Comparison of ENCODE assay signal across 8 mouse cellular contexts in genomic region chr19:45048644-45049365, GRCm38 (mm10). TPM values are rescaled to one million over a fixed set of nuclear protein-coding genes. Genes with fewer than 3 reads are reported as not detected.
DNase-seq lines count a peak whose midpoint lies in the region; ATAC-seq and TF ChIP-seq lines count a peak whose summit lies in the region.

No protein-coding gene starts in this region.

- no peak for TF ChIP-seq EP300 in liver, postnatal 0 days (IDR thresholded peaks at IDR 0.05; ENCODE audit: low read depth)

- peaks cover 28% of the 10 kb centered on the region for H3K4me1 ChIP-seq in heart, embryonic 13.5 days
- peaks cover 0 to 17% of the 10 kb centered on the region in 2 experiments; a peak in 1 of 4 replicates for H3K4me1 ChIP-seq in ES-E14 (ENCODE audit: control insufficient read depth in 2 of 2, insufficient read depth in 2 of 2, low read length in 2 of 2, poor library complexity in 1 of 2)
- peaks cover 42% of the 10 kb centered on the region for H3K4me1 ChIP-seq in forebrain, embryonic 15.5 days
- peaks cover 25% of the 10 kb centered on the region for H3K4me1 ChIP-seq in liver, postnatal 0 days (ENCODE audit: insufficient read depth)

- no peaks in the 10 kb centered on the region for H3K9me3 ChIP-seq in heart, embryonic 13.5 days
- H3K9me3 ChIP-seq in ES-E14 (ENCODE audit: control insufficient read depth, insufficient read depth, low read depth, low read length) = no peaks in the 10 kb centered on the region
- H3K9me3 ChIP-seq in forebrain, embryonic 15.5 days = no peaks in the 10 kb centered on the region
- H3K9me3 ChIP-seq in liver, postnatal 0 days (ENCODE audit: low read length) = no peaks in the 10 kb centered on the region

- peak overlapping the region; percentile 85 for H3K9ac ChIP-seq in heart, embryonic 13.5 days
- H3K9ac ChIP-seq in ES-E14 (ENCODE audit: insufficient read depth, low read depth, low read length, poor library complexity, severe bottlenecking) = peak overlapping the region; percentile 4; the same call in 1 of the 2 replicates
- H3K9ac ChIP-seq in forebrain, embryonic 15.5 days (replicated peaks) = peak overlapping the region; percentile 67
- peak overlapping the region; percentile 68; the same call in 1 of the 2 replicates for H3K9ac ChIP-seq in liver, postnatal 0 days (replicated peaks)

- ATAC-seq in heart, embryonic 13.5 days (ENCODE audit: extremely low read depth, insufficient number of reproducible peaks, low FRiP score, low TSS enrichment) = no peak
- ATAC-seq in forebrain, embryonic 15.5 days (replicated peaks) = no peak
- no peak for ATAC-seq in liver, postnatal 0 days

- peak overlapping the region; percentile 93 for H3K4me2 ChIP-seq in heart, embryonic 13.5 days
- peak overlapping the region; percentile 64 for H3K4me2 ChIP-seq in forebrain, embryonic 15.5 days (replicated peaks)
- H3K4me2 ChIP-seq in liver, postnatal 0 days (ENCODE audit: low read depth, low read length) = peak overlapping the region; percentile 86

- H3K27ac ChIP-seq in heart, embryonic 13.5 days (replicated peaks) = peak overlapping the region; percentile 96
- no peak overlapping the region for H3K27ac ChIP-seq in ES-E14 (ENCODE audit: insufficient read depth, low read depth, low read length, poor library complexity, severe bottlenecking)
- peak overlapping the region; percentile 97 for H3K27ac ChIP-seq in forebrain, embryonic 15.5 days (replicated peaks)
- peak overlapping the region; percentile 87; the same call in 1 of the 2 replicates for H3K27ac ChIP-seq in liver, postnatal 0 days (ENCODE audit: low read depth)

- no peak for DNase-seq in heart, adult 8-10 months (ENCODE audit: low spot score)
- no peak for DNase-seq in ES-E14 (ENCODE audit: low read depth, low spot score)
- DNase-seq in liver, postnatal 0 days = no peak
- DNase-seq in right cerebral cortex, adult 18-20 months = no peak
- no peak for DNase-seq in yolk sac, embryonic 10.5 days (ENCODE audit: low spot score)
- no peak for DNase-seq in embryo, embryonic 9.5 days (ENCODE audit: extremely low spot score)

- 75% methylated on average over 12 of the region's 12 CpGs for WGBS in heart, embryonic 13.5 days
- WGBS in forebrain, embryonic 15.5 days = 78% methylated on average over 12 of the region's 12 CpGs
- WGBS in liver, postnatal 0 days (ENCODE audit: insufficient replicate concordance) = 84% methylated on average over 12 of the region's 12 CpGs

- H3K36me3 ChIP-seq in heart, embryonic 13.5 days = peaks cover 46% of the 10 kb centered on the region
- no peaks in the 10 kb centered on the region for H3K36me3 ChIP-seq in ES-E14 (ENCODE audit: control insufficient read depth, insufficient read depth, low read length, poor library complexity, severe bottlenecking)
- H3K36me3 ChIP-seq in forebrain, embryonic 15.5 days = peaks cover 28% of the 10 kb centered on the region
- 0 out of 2 replicates have a peak, but pooled peaks cover 2% of the 10 kb centered on the region for H3K36me3 ChIP-seq in liver, postnatal 0 days (replicated peaks; ENCODE audit: insufficient read depth, low read length)

- H3K4me3 ChIP-seq in heart, embryonic 13.5 days = peak overlapping the region; percentile 68
- no peak overlapping the region for H3K4me3 ChIP-seq in ES-E14 (ENCODE audit: insufficient read depth in 1 of 2, low read depth in 1 of 2, low read length in 2 of 2, poor library complexity in 1 of 2, severe bottlenecking in 1 of 2)
- H3K4me3 ChIP-seq in forebrain, embryonic 15.5 days = peak overlapping the region; percentile 59
- H3K4me3 ChIP-seq in liver, postnatal 0 days (ENCODE audit: low read depth, low read length) = 0 out of 2 replicates have a peak overlapping the region, but pooled peaks have one; percentile 59

- TF ChIP-seq CTCF in liver, postnatal 0 days (IDR thresholded peaks at IDR 0.05; ENCODE audit: low read depth) = no peak

- in situ Hi-C loops in ES-E14 (cut with MboI; ENCODE audit: low sequenced_read_pairs in 2 of 2, unreplicated experiment in 2 of 2) = no loop called here

- peaks cover 32% of the 10 kb centered on the region for H3K27me3 ChIP-seq in heart, embryonic 13.5 days (replicated peaks)
- H3K27me3 ChIP-seq in forebrain, embryonic 15.5 days = peaks cover 8% of the 10 kb centered on the region; the same call in 1 of the 2 replicates
- peaks cover 32% of the 10 kb centered on the region for H3K27me3 ChIP-seq in liver, postnatal 0 days (ENCODE audit: insufficient read depth, low read length)

TF ChIP-seq in ES-E14, 5 proteins besides CTCF, POLR2A, EP300 and RAD21:
- TF ChIP-seq ZC3H11A (IDR thresholded peaks at IDR 0.05; ENCODE audit: borderline replicate concordance, low read depth, low read length) (no peak), HCFC1 (IDR thresholded peaks at IDR 0.05; ENCODE audit: borderline replicate concordance, insufficient read depth, low read length) (no peak), CHD2 (IDR thresholded peaks at IDR 0.05; ENCODE audit: low read depth, low read length) (no peak), ZNF384 (IDR thresholded peaks at IDR 0.05; ENCODE audit: low read depth, low read length) (no peak), MAFK (IDR thresholded peaks at IDR 0.05; ENCODE audit: insufficient read depth, low read depth, low read length) (no peak)

RNA-seq across cellular contexts. Expression of gene Sfxn3, which starts 1.5 kb away (rescaled TPM):
- 17.6 and 19.6 TPM in 2 replicates for polyA plus RNA-seq in heart, embryonic 13.5 days (2015; fragmentation: Nextera tagmentation; extraction: Ambion mirVana)
- total RNA-seq in heart, adult 8-10 months (2022) = 10 to 100 TPM in 3 of 4 experiments, 1 to 10 TPM in 1; 9.0 to 10.8 (median 10.3) TPM
- 4.0 and 7.1 TPM in 2 replicates for total RNA-seq in ES-E14 (2012; rRNA removed)
- polyA plus RNA-seq in forebrain, embryonic 15.5 days (2015; fragmentation: Nextera tagmentation; extraction: Ambion mirVana) = 65.0 and 67.6 TPM in 2 replicates
- polyA plus RNA-seq in liver, postnatal 0 days (2015; fragmentation: Nextera tagmentation; extraction: Ambion mirVana) = 2.5 and 2.8 TPM in 2 replicates

RNA-seq across cellular contexts. Expression of gene Pdzd7, which starts 3.3 kb away (rescaled TPM):
- 0.15 TPM in 1 of 2 replicates, not detected in the other for polyA plus RNA-seq in heart, embryonic 13.5 days (2015; fragmentation: Nextera tagmentation; extraction: Ambion mirVana)
- under 1 TPM in 1 of 4 experiments, not detected in 3; 0.46 TPM for total RNA-seq in heart, adult 8-10 months (2022)
- total RNA-seq in ES-E14 (2012; rRNA removed) = 0.45 and 1.5 TPM in 2 replicates
- 1.7 and 2.2 TPM in 2 replicates for polyA plus RNA-seq in forebrain, embryonic 15.5 days (2015; fragmentation: Nextera tagmentation; extraction: Ambion mirVana)
- polyA plus RNA-seq in liver, postnatal 0 days (2015; fragmentation: Nextera tagmentation; extraction: Ambion mirVana) = not detected in 2 replicates

RNA-seq across cellular contexts. Expression of gene Kazald1, which starts 26.2 kb away (rescaled TPM):
- polyA plus RNA-seq in heart, embryonic 13.5 days (2015; fragmentation: Nextera tagmentation; extraction: Ambion mirVana) = 5.8 and 6.5 TPM in 2 replicates
- 1 to 10 TPM; 2.5 to 5.5 (median 2.8) TPM for total RNA-seq in heart, adult 8-10 months (2022)
- 0.63 and 1.2 TPM in 2 replicates for total RNA-seq in ES-E14 (2012; rRNA removed)
- polyA plus RNA-seq in forebrain, embryonic 15.5 days (2015; fragmentation: Nextera tagmentation; extraction: Ambion mirVana) = 0.70 and 0.73 TPM in 2 replicates
- polyA plus RNA-seq in liver, postnatal 0 days (2015; fragmentation: Nextera tagmentation; extraction: Ambion mirVana) = 0.30 and 0.38 TPM in 2 replicates

RNA-seq across cellular contexts. Expression of gene Lzts2, which starts 34.6 kb away (rescaled TPM):
- polyA plus RNA-seq in heart, embryonic 13.5 days (2015; fragmentation: Nextera tagmentation; extraction: Ambion mirVana) = 39.3 and 39.9 TPM in 2 replicates
- 10 to 100 TPM; 53.9 to 70.5 (median 63.8) TPM for total RNA-seq in heart, adult 8-10 months (2022)
- 30.6 and 31.9 TPM in 2 replicates for total RNA-seq in ES-E14 (2012; rRNA removed)
- 25.7 and 27.7 TPM in 2 replicates for polyA plus RNA-seq in forebrain, embryonic 15.5 days (2015; fragmentation: Nextera tagmentation; extraction: Ambion mirVana)
- polyA plus RNA-seq in liver, postnatal 0 days (2015; fragmentation: Nextera tagmentation; extraction: Ambion mirVana) = 5.7 and 7.2 TPM in 2 replicates

RNA-seq across cellular contexts. Expression of gene Mrpl43, which starts 42.6 kb away (rescaled TPM):
- polyA plus RNA-seq in heart, embryonic 13.5 days (2015; fragmentation: Nextera tagmentation; extraction: Ambion mirVana) = 55.9 and 62.2 TPM in 2 replicates
- total RNA-seq in heart, adult 8-10 months (2022) = 10 to 100 TPM; 43.9 to 59.9 (median 54.3) TPM
- 50.0 and 62.7 TPM in 2 replicates for total RNA-seq in ES-E14 (2012; rRNA removed)
- 83.9 and 87.1 TPM in 2 replicates for polyA plus RNA-seq in forebrain, embryonic 15.5 days (2015; fragmentation: Nextera tagmentation; extraction: Ambion mirVana)
- polyA plus RNA-seq in liver, postnatal 0 days (2015; fragmentation: Nextera tagmentation; extraction: Ambion mirVana) = 43.6 and 43.8 TPM in 2 replicates

Comparison
In these comparisons a context has a peak if more than half of its experiments do, and no peak if none do; other contexts are left out.
1. H3K4me3 ChIP-seq: peak in heart, embryonic 13.5 days (single experiment), forebrain, embryonic 15.5 days (single experiment) and liver, postnatal 0 days (single experiment); none in ES-E14 (0 of 2).
2. H3K9ac ChIP-seq: peak in every context shown above with its lines; median percentile 85 in heart, embryonic 13.5 days; 68 in liver, postnatal 0 days; 67 in forebrain, embryonic 15.5 days; 4 in ES-E14.
3. Peak in every context shown above with its lines, with median percentiles within 50 percentile points of each other: H3K4me2 ChIP-seq.